Mouse (Mus musculus): Measurements from ENCODE around the gene Ocm. TPM values are rescaled to one million over a fixed set of nuclear protein-coding genes. Genes with fewer than 3 reads are reported as not detected.

Ocm gene
- not detected in 2 replicates for polyA plus RNA-seq (2016; fragmentation: Nextera tagmentation; extraction: Ambion mirVana)

- ATAC-seq (ENCODE audit: insufficient number of reproducible peaks, low FRiP score) = no peak
- WGBS = 62% methylated on average over 11 of the region's 11 CpGs
- H3K9me3 ChIP-seq (replicated peaks) = no peaks in the 10 kb centered on the region
These were observed at the start of gene Ocm for GRCm38 (mm10) chr5:144026620-144027263. Gene Ocm, minus strand, starts transcription at chr5:144026670.

GRCm38 (mm10) chr5:144071249-144071648, 44.8 kb upstream of the Ocm start:
- Histone ChIP-seq H3K27me3 (replicated peaks) (no peaks in the 10 kb centered on the region), H3K9me3 (replicated peaks) (peaks cover 14% of the 10 kb centered on the region; the same call in 1 of the 2 replicates), H3K36me3 (no peaks in the 10 kb centered on the region), H3K4me2 (no peak overlapping the region), H3K27ac (ENCODE audit: poor library complexity, severe bottlenecking) (no peak overlapping the region), H3K9ac (no peak overlapping the region), H3K4me1 (replicated peaks) (no peaks in the 10 kb centered on the region), H3K4me3 (no peak overlapping the region)
- no peak for ATAC-seq (ENCODE audit: insufficient number of reproducible peaks, low FRiP score)
- WGBS = 43% methylated on average over 1 of the region's 1 CpGs

More at GRCm38 (mm10) chr5:144026620-144027263, at the start of gene Ocm:
- Histone ChIP-seq H3K4me3 (no peak within 1 kb of the TSS), H3K9ac (no peak within 1 kb of the TSS), H3K4me1 (replicated peaks) (0 out of 2 replicates have a peak, but pooled peaks cover 4% of the 10 kb centered on the region), H3K36me3 (no peaks in the 10 kb centered on the region), H3K27ac (ENCODE audit: poor library complexity, severe bottlenecking) (no peak within 1 kb of the TSS), H3K27me3 (replicated peaks) (no peaks in the 10 kb centered on the region), H3K4me2 (no peak within 1 kb of the TSS)

- 79% methylated on average over 1 of the region's 1 CpGs for WGBS
- H3K36me3 ChIP-seq = no peaks in the 10 kb centered on the region
- no peak for ATAC-seq (ENCODE audit: insufficient number of reproducible peaks, low FRiP score)
- H3K9ac ChIP-seq = no peak overlapping the region
- no peak overlapping the region for H3K4me3 ChIP-seq
- H3K4me1 ChIP-seq (replicated peaks) = no peaks in the 10 kb centered on the region
- no peaks in the 10 kb centered on the region for H3K27me3 ChIP-seq (replicated peaks)
- H3K4me2 ChIP-seq = no peak overlapping the region
- peaks cover 14% of the 10 kb centered on the region for H3K9me3 ChIP-seq (replicated peaks)
- no peak overlapping the region for H3K27ac ChIP-seq (ENCODE audit: poor library complexity, severe bottlenecking)
These were observed 43.6 kb upstream of the Ocm start for GRCm38 (mm10) chr5:144070064-144070463.

- H3K9me3 ChIP-seq (replicated peaks) = peaks cover 14% of the 10 kb centered on the region
- H3K27ac ChIP-seq (ENCODE audit: poor library complexity, severe bottlenecking) = no peak overlapping the region
- no peak overlapping the region for H3K4me2 ChIP-seq
- 80% methylated on average over 2 of the region's 2 CpGs for WGBS
- no peak for ATAC-seq (ENCODE audit: insufficient number of reproducible peaks, low FRiP score)
- H3K4me1 ChIP-seq (replicated peaks) = no peaks in the 10 kb centered on the region
- H3K27me3 ChIP-seq (replicated peaks) = no peaks in the 10 kb centered on the region
- no peaks in the 10 kb centered on the region for H3K36me3 ChIP-seq
- no peak overlapping the region for H3K4me3 ChIP-seq
- H3K9ac ChIP-seq = no peak overlapping the region
These were observed 39.6 kb upstream of the Ocm start for GRCm38 (mm10) chr5:144066036-144066435.

- Histone ChIP-seq H3K36me3 (no peaks in the 10 kb centered on the region), H3K9me3 (replicated peaks) (peaks cover 14% of the 10 kb centered on the region), H3K27ac (ENCODE audit: poor library complexity, severe bottlenecking) (no peak overlapping the region), H3K9ac (no peak overlapping the region), H3K4me3 (no peak overlapping the region), H3K4me1 (replicated peaks) (no peaks in the 10 kb centered on the region), H3K4me2 (no peak overlapping the region), H3K27me3 (replicated peaks) (no peaks in the 10 kb centered on the region)
- no peak for ATAC-seq (ENCODE audit: insufficient number of reproducible peaks, low FRiP score)
- WGBS = 64% methylated on average over 5 of the region's 5 CpGs
These were observed 37.6 kb upstream of the Ocm start for GRCm38 (mm10) chr5:144064093-144064492.

GRCm38 (mm10) chr5:144054340-144054739, 27.9 kb upstream of the Ocm start:
- H3K4me3 ChIP-seq = no peak overlapping the region
- H3K36me3 ChIP-seq = no peaks in the 10 kb centered on the region
- no peaks in the 10 kb centered on the region for H3K27me3 ChIP-seq (replicated peaks)
- no peak overlapping the region for H3K27ac ChIP-seq (ENCODE audit: poor library complexity, severe bottlenecking)
- ATAC-seq (ENCODE audit: insufficient number of reproducible peaks, low FRiP score) = no peak
- WGBS = 84% methylated on average over 6 of the region's 6 CpGs
- no peaks in the 10 kb centered on the region for H3K9me3 ChIP-seq (replicated peaks)
- no peak overlapping the region for H3K4me2 ChIP-seq
- H3K9ac ChIP-seq = no peak overlapping the region
- H3K4me1 ChIP-seq (replicated peaks) = no peaks in the 10 kb centered on the region

- H3K36me3 ChIP-seq = no peaks in the 10 kb centered on the region
- 42% methylated on average over 3 of the region's 3 CpGs for WGBS
- ATAC-seq (ENCODE audit: insufficient number of reproducible peaks, low FRiP score) = no peak
- no peaks in the 10 kb centered on the region for H3K27me3 ChIP-seq (replicated peaks)
- H3K4me2 ChIP-seq = no peak overlapping the region
- H3K4me1 ChIP-seq (replicated peaks) = no peaks in the 10 kb centered on the region
- no peak overlapping the region for H3K9ac ChIP-seq
- H3K27ac ChIP-seq (ENCODE audit: poor library complexity, severe bottlenecking) = no peak overlapping the region
- no peak overlapping the region for H3K4me3 ChIP-seq
- no peaks in the 10 kb centered on the region for H3K9me3 ChIP-seq (replicated peaks)
These were observed 27.0 kb upstream of the Ocm start for GRCm38 (mm10) chr5:144053450-144053849.

GRCm38 (mm10) chr5:144051268-144051667, 24.8 kb upstream of the Ocm start:
- Histone ChIP-seq H3K9ac (no peak overlapping the region), H3K27ac (ENCODE audit: poor library complexity, severe bottlenecking) (no peak overlapping the region), H3K27me3 (replicated peaks) (no peaks in the 10 kb centered on the region), H3K9me3 (replicated peaks) (no peaks in the 10 kb centered on the region), H3K4me2 (no peak overlapping the region), H3K4me3 (no peak overlapping the region), H3K36me3 (no peaks in the 10 kb centered on the region), H3K4me1 (replicated peaks) (no peaks in the 10 kb centered on the region)
- ATAC-seq (ENCODE audit: insufficient number of reproducible peaks, low FRiP score) = no peak

GRCm38 (mm10) chr5:144049881-144050280, 23.4 kb upstream of the Ocm start:
- no peak overlapping the region for H3K27ac ChIP-seq (ENCODE audit: poor library complexity, severe bottlenecking)
- no peaks in the 10 kb centered on the region for H3K36me3 ChIP-seq
- no peak for ATAC-seq (ENCODE audit: insufficient number of reproducible peaks, low FRiP score)
- no peak overlapping the region for H3K9ac ChIP-seq
- no peaks in the 10 kb centered on the region for H3K9me3 ChIP-seq (replicated peaks)
- H3K4me3 ChIP-seq = no peak overlapping the region
- H3K4me1 ChIP-seq (replicated peaks) = no peaks in the 10 kb centered on the region
- no peak overlapping the region for H3K4me2 ChIP-seq
- H3K27me3 ChIP-seq (replicated peaks) = no peaks in the 10 kb centered on the region
- 70% methylated on average over 3 of the region's 3 CpGs for WGBS

GRCm38 (mm10) chr5:144047324-144047723, 20.9 kb upstream of the Ocm start:
- Histone ChIP-seq H3K9me3 (replicated peaks) (no peaks in the 10 kb centered on the region), H3K9ac (no peak overlapping the region), H3K27ac (ENCODE audit: poor library complexity, severe bottlenecking) (no peak overlapping the region), H3K27me3 (replicated peaks) (no peaks in the 10 kb centered on the region), H3K4me1 (replicated peaks) (no peaks in the 10 kb centered on the region), H3K36me3 (no peaks in the 10 kb centered on the region), H3K4me3 (no peak overlapping the region), H3K4me2 (no peak overlapping the region)
- 60% methylated on average over 13 of the region's 13 CpGs for WGBS
- ATAC-seq (ENCODE audit: insufficient number of reproducible peaks, low FRiP score) = no peak

- ATAC-seq (ENCODE audit: insufficient number of reproducible peaks, low FRiP score) = no peak
- WGBS = 89% methylated on average over 11 of the region's 11 CpGs
- no peak overlapping the region for H3K4me2 ChIP-seq
- no peak overlapping the region for H3K9ac ChIP-seq
- H3K9me3 ChIP-seq (replicated peaks) = peaks cover 7% of the 10 kb centered on the region; the same call in 1 of the 2 replicates
- no peak overlapping the region for H3K4me3 ChIP-seq
- H3K27me3 ChIP-seq (replicated peaks) = no peaks in the 10 kb centered on the region
- H3K4me1 ChIP-seq (replicated peaks) = no peaks in the 10 kb centered on the region
- no peak overlapping the region for H3K27ac ChIP-seq (ENCODE audit: poor library complexity, severe bottlenecking)
- H3K36me3 ChIP-seq = no peaks in the 10 kb centered on the region
These were observed 16.7 kb upstream of the Ocm start for GRCm38 (mm10) chr5:144043166-144043565.

Measured in heart, embryonic 12.5 days (tissue).